Mouse (Mus musculus) small intestine, adult 2 months (tissue): Measurements from ENCODE around the gene Sec31b.

Experiments
- CTCF ChIP-seq: fragments of 200-500 bp; IDR thresholded peaks from 2 replicates; pipeline ENCODE4 v1.5.1; 2012; ENCODE audit warnings: low read depth, mild to moderate bottlenecking, control low read depth, inconsistent platforms, low read length, moderate library complexity, mixed read lengths; ENCODE audit not compliant: insufficient replicate concordance, insufficient read length; ENCODE audit errors: extremely low read depth
- POLR2A ChIP-seq: fragments of 200-500 bp; IDR thresholded peaks from 2 replicates; pipeline ENCODE4 v1.6.1; 2012; ENCODE audit warnings: low read depth, mild to moderate bottlenecking, control low read depth, inconsistent platforms, low read length, moderate library complexity

DNA sequence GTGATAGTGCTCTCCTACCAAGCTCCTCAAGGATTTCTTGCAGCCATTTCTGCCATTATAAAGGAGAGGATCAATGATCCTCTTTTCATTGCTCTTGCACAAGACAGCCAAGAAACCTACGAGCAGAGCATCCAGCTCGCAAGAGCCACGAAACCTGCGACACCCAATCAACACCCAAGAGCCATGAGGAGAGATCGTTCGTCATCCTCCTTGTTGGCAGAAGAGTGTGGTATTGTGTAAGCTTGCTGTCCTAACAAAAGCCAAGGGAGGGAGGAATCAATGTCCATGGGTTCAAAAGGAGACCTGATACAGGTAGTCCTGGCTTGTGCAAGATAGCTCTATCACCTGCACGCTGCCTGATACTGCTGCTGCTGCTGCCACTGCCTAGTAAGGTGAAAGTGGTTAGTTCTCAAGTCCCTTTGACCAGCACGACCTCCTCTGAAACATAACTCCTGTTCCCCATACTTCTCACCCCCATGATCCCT, 2.9 kb downstream of the Sec31b start:
- TF ChIP-seq CTCF: no peak
- TF ChIP-seq POLR2A: no peak
